Mouse (Mus musculus) erythroblast, embryonic 14.5 days (primary cell): Measurements from ENCODE around the gene Cnot10.

Experiments
- GATA1 ChIP-seq: IDR thresholded peaks from 2 replicates; pipeline ENCODE4 v1.6.1; 2012; ENCODE audit warnings: low read length, inconsistent platforms, mixed read lengths
- TAL1 ChIP-seq: IDR thresholded peaks from 3 replicates; pipeline ENCODE4 v1.6.1; 2012; ENCODE audit warnings: low read length, inconsistent platforms, mixed read lengths

GRCm38 (mm10) chr9:114656701-114657100 is 16.7 kb upstream of the Cnot10 start:
- TF ChIP-seq TAL1 (no peak), GATA1 (no peak)
